Mouse (Mus musculus) limb, embryonic 15.5 days (tissue): Measurements from ENCODE around the gene Zscan22. TPM values are rescaled to one million over a fixed set of nuclear protein-coding genes. Genes with fewer than 3 reads are reported as not detected.
"Not testable (repeated sequence)": the region's sequence is repeated elsewhere in the genome, so short reads cannot be mapped to it uniquely, and the experiment has no call there.

ENCODE experiments used
- ATAC-seq: fragments of 200-750 bp; cut with Nextera tagmentation; 2 replicates; pipeline ENCODE4 v1.8.0; 2017; ENCODE audit warnings: low read depth, moderate TSS enrichment; ENCODE audit not compliant: insufficient number of reproducible peaks, low FRiP score, low TSS enrichment
- H3K27ac ChIP-seq: fragments of 300-500 bp; sonication (generic); 2 replicates; pipeline ENCODE4 v1.5.1; 2015; ENCODE audit warnings: moderate library complexity, mild to moderate bottlenecking, inconsistent platforms
- H3K27me3 ChIP-seq: fragments of 300-500 bp; sonication (generic); 2 replicates; pipeline ENCODE4 v1.6.1; 2015; ENCODE audit warnings: inconsistent platforms
- H3K36me3 ChIP-seq: fragments of 300-500 bp; sonication (generic); 2 replicates; pipeline ENCODE4 v1.6.1; 2015; ENCODE audit warnings: inconsistent platforms
- H3K4me1 ChIP-seq: fragments of 300-500 bp; sonication (generic); 2 replicates; pipeline ENCODE4 v1.6.1; 2015; ENCODE audit warnings: inconsistent platforms
- H3K4me2 ChIP-seq: fragments of 300-500 bp; sonication (generic); 2 replicates; pipeline ENCODE4 v1.6.1; 2015; ENCODE audit warnings: mild to moderate bottlenecking, inconsistent platforms
- H3K4me3 ChIP-seq: fragments of 300-500 bp; sonication (generic); 2 replicates; pipeline ENCODE4 v1.5.1; 2015; ENCODE audit warnings: mild to moderate bottlenecking, inconsistent platforms
- H3K9ac ChIP-seq: fragments of 300-500 bp; sonication (generic); 2 replicates; pipeline ENCODE4 v1.6.1; 2015; ENCODE audit warnings: inconsistent platforms
- H3K9me3 ChIP-seq: fragments of 300-500 bp; sonication (generic); 2 replicates; pipeline ENCODE4 v1.6.1; 2016; ENCODE audit warnings: inconsistent platforms
- WGBS: fragments of 180-500 bp; shearing (Covaris S2); methylation state at CpG from one replicate; pipeline ENCODE4 v1.1.7; 2015; 5-methylcytosine and 5-hydroxymethylcytosine counted together
- polyA plus RNA-seq: library from polyadenylated mRNA; unstranded; fragments of >200 nt; fragmentation: Nextera tagmentation; extraction: Ambion mirVana; gene quantifications from 2 replicates; pipeline ENCODE4 v1.2.1, GENCODE M21; 2015

The Zscan22 gene
- polyA plus RNA-seq, 1 experiment from 2014 or later, result 17.7 TPM

DNA sequence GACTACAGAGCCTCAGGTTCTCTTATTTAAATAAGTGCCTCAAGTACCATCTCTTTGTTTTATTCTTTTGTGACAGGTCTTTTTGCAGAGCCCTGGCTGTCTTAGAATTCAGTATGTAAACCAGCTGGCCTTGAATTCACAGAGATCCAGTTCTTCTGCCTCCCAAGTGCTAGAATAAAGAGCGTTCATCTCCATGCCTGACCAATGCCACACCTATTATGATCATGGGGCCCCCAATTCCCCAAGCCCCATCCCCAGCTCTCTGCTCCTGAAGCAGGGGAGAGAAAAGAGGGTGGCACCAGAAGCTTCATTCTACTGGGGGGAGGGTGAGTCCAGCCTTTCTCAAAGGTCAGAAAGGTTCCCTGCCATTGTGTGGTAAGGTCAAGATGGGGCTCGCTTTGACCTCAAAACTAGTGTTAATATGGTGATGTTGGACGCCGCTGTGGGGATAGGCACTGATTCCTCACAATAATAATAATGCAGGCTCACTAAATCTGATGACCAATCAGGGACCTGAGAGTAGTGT is 36.1 kb downstream of the Zscan22 start:
- Histone ChIP-seq H3K36me3 (no peaks in the 10 kb centered on the region), H3K4me1 (no peaks in the 10 kb centered on the region), H3K9ac (no peak overlapping the region), H3K27ac (no peak overlapping the region), H3K9me3 (no peaks in the 10 kb centered on the region), H3K4me2 (no peak overlapping the region), H3K27me3 (peaks cover 5% of the 10 kb centered on the region; the same call in 1 of the 2 replicates), H3K4me3 (no peak overlapping the region)
- 80% methylated on average over 4 of the region's 4 CpGs for WGBS
- ATAC-seq, result no peak

DNA sequence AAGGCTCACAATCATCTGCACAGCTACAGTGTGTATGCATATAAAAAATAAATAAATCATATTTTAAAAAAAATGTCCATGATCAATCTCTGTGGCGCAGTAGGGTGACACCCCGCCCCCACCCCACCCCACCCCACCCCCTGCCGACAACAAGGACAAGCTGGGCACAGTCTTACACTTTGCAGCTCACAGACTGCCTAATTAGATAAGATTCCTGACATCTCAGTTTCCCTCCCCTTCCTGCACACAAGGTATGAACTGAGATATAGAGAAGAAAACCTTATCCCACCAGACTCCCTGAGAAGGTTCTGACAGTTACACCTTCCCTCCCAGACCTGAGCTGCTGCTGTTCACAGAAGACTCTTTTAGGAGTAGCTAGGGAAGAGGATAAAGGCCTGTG is 37.2 kb downstream of the Zscan22 start:
- Histone ChIP-seq H3K9ac (no peak overlapping the region), H3K27ac (no peak overlapping the region), H3K27me3 (no peaks in the 10 kb centered on the region), H3K4me3 (no peak overlapping the region), H3K36me3 (no peaks in the 10 kb centered on the region), H3K9me3 (no peaks in the 10 kb centered on the region), H3K4me2 (no peak overlapping the region), H3K4me1 (no peaks in the 10 kb centered on the region)
- ATAC-seq, result no peak
- WGBS, result 76% methylated on average over 3 of the region's 3 CpGs

GRCm38 (mm10) chr7:12937254-12937803 is 39.7 kb downstream of the Zscan22 start:
- not testable (repeated sequence) for H3K4me1 ChIP-seq, H3K36me3 ChIP-seq, H3K27me3 ChIP-seq, H3K27ac ChIP-seq, ATAC-seq, H3K4me3 ChIP-seq, H3K9me3 ChIP-seq, H3K9ac ChIP-seq, H3K4me2 ChIP-seq
- 84% methylated on average over 4 of the region's 4 CpGs for WGBS

DNA sequence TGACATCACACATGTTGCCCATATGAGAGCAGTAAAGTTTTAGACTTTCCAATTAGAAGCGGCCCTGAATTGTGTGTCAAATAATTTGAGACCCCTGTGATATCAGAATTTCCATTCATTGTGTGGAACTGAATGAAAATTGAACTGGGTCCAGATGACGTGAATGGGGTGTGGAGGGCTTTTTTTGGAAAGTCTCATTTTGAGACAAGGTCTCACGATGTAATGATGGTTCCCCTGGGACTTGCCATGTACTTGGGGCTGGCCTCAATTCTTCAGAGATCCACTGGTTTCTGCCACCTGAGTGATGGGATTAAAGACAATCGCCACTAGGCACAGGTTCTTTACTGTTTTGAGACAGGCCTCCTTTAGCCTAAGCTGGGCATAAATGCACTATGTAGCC is 43.0 kb downstream of the Zscan22 start:
- no peak for ATAC-seq
- Histone ChIP-seq H3K27ac (no peak overlapping the region), H3K36me3 (no peaks in the 10 kb centered on the region), H3K27me3 (no peaks in the 10 kb centered on the region), H3K9me3 (no peaks in the 10 kb centered on the region), H3K4me2 (no peak overlapping the region), H3K4me1 (no peaks in the 10 kb centered on the region), H3K4me3 (no peak overlapping the region), H3K9ac (no peak overlapping the region)
- 62% methylated on average over 4 of the region's 4 CpGs for WGBS

- Histone ChIP-seq H3K36me3 (no peaks in the 10 kb centered on the region), H3K4me3 (no peak overlapping the region), H3K4me1 (no peaks in the 10 kb centered on the region), H3K27ac (no peak overlapping the region), H3K4me2 (no peak overlapping the region), H3K9me3 (no peaks in the 10 kb centered on the region), H3K27me3 (no peaks in the 10 kb centered on the region), H3K9ac (no peak overlapping the region)
- ATAC-seq, result no peak
These were observed 45.9 kb downstream of the Zscan22 start for GRCm38 (mm10) chr7:12943488-12943887.

DNA sequence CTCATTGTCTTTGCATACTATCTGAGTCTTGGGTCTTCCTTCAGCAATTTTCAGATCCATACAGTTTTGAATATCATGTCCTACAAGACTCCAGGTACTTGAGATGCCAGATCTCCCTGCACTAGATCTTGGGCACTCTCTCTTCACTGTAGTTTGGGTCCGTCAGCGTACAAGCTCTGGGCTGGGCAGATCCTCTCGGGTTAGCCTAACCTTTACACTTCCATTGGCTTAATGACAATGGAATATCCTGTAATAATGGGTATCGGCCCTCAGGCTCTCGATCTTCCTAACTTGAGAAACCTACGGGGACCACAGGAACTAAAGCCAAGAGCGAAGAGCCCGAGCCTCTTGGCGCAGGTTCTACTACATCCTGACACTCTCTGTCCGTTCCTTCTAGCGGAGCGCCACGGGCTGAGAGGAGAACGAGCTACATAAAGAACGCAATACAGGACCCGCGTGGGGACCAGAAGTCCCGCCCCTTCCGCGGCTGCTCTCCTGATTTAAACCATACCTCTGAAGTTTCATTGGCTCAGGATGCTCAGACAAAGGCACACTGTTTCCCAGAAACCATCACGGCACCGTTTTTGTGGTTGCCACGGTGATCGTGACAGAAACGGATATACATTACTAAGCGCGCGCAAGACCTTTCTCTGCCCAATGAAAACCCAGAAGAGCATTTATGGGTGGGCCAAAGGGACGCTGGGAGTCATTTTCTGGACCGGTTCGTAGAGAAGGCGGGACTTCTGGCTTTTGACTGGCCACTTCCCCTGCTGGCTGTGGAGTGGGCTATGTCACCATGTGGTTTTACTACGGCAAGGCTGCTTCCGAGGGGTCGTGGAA is 51.6 kb downstream of the Zscan22 start:
- H3K4me2 ChIP-seq, result peak overlapping the region; percentile 79
- peak; percentile 96 for ATAC-seq
- H3K4me3 ChIP-seq, result peak overlapping the region; percentile 43
- H3K27ac ChIP-seq, result peak overlapping the region; percentile 89
- H3K4me1 ChIP-seq, result peaks cover 12% of the 10 kb centered on the region
- H3K27me3 ChIP-seq, result no peaks in the 10 kb centered on the region
- H3K36me3 ChIP-seq, result no peaks in the 10 kb centered on the region
- no peaks in the 10 kb centered on the region for H3K9me3 ChIP-seq
- WGBS, result 8% methylated on average over 35 of the region's 35 CpGs
- peak overlapping the region; percentile 31 for H3K9ac ChIP-seq

GRCm38 (mm10) chr7:12949872-12950229 is 52.2 kb downstream of the Zscan22 start:
- WGBS, result 4% methylated on average over 16 of the region's 16 CpGs
- Histone ChIP-seq H3K9ac (peak overlapping the region; percentile 31), H3K27me3 (no peaks in the 10 kb centered on the region), H3K4me2 (peak overlapping the region; percentile 79), H3K9me3 (no peaks in the 10 kb centered on the region), H3K36me3 (no peaks in the 10 kb centered on the region), H3K4me3 (peak overlapping the region; percentile 43), H3K4me1 (peaks cover 12% of the 10 kb centered on the region), H3K27ac (peak overlapping the region; percentile 85)
- no peak for ATAC-seq

GRCm38 (mm10) chr7:12954896-12955295 is 57.3 kb downstream of the Zscan22 start:
- H3K27ac ChIP-seq, result no peak overlapping the region
- no peak overlapping the region for H3K9ac ChIP-seq
- H3K4me3 ChIP-seq, result no peak overlapping the region
- H3K36me3 ChIP-seq, result no peaks in the 10 kb centered on the region
- WGBS, result 53% methylated on average over 3 of the region's 3 CpGs
- H3K4me2 ChIP-seq, result no peak overlapping the region
- ATAC-seq, result no peak
- no peaks in the 10 kb centered on the region for H3K9me3 ChIP-seq
- H3K4me1 ChIP-seq, result peaks cover 5% of the 10 kb centered on the region; the same call in 1 of the 2 replicates
- no peaks in the 10 kb centered on the region for H3K27me3 ChIP-seq

DNA sequence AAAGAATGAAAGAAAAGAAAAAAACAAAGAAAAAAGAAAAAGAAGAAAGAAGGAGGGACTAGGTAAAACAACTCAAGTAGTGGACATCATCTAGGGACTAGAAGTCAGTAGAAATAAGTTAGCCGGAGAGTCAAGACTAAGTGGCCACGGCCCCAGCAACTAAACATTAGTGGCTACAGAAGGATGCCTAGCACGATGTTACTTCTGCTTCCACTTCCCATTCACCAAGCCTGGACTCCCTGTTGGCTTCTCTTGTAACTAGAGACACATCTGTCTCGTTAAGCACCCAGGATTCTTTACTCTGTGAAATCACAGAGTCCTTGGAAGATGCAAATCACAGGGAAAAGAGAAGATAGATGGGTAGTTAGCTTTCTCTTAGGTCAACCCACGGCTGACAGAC is 59.9 kb downstream of the Zscan22 start:
- Histone ChIP-seq H3K4me2 (no peak overlapping the region), H3K36me3 (no peaks in the 10 kb centered on the region), H3K9me3 (no peaks in the 10 kb centered on the region), H3K27ac (no peak overlapping the region), H3K4me1 (no peaks in the 10 kb centered on the region), H3K4me3 (no peak overlapping the region), H3K9ac (no peak overlapping the region), H3K27me3 (no peaks in the 10 kb centered on the region)
- ATAC-seq, result no peak
- 76% methylated on average over 5 of the region's 5 CpGs for WGBS

Other genes with a start within 250 kb of the Zscan22 start
- gene Vmn2r55, start 212.8 kb upstream of the Zscan22 start, polyA plus RNA-seq, result not detected in 2 replicates
- gene Vmn2r56, start 162.8 kb upstream of the Zscan22 start, polyA plus RNA-seq, result not detected in 2 replicates
- gene Zscan18, start 94.2 kb upstream of the Zscan22 start, polyA plus RNA-seq, result 9.0 and 10.0 TPM in 2 replicates
- gene Zfp329, start 79.0 kb upstream of the Zscan22 start, polyA plus RNA-seq, result 11.5 and 14.6 TPM in 2 replicates
- 40.7 and 41.2 TPM in 2 replicates for gene Zfp110, start 63.1 kb upstream of the Zscan22 start, polyA plus RNA-seq
- gene Zfp128, start 16.6 kb upstream of the Zscan22 start, polyA plus RNA-seq, result 4.5 and 4.9 TPM in 2 replicates
- 887 and 1,056 TPM in 2 replicates for gene Rps5, start 24.5 kb downstream of the Zscan22 start, polyA plus RNA-seq
- gene Rnf225, start 29.6 kb downstream of the Zscan22 start, polyA plus RNA-seq, result 1.9 and 3.0 TPM in 2 replicates
- 13.3 and 13.5 TPM in 2 replicates for gene Zfp324, start 68.0 kb downstream of the Zscan22 start, polyA plus RNA-seq
- 7.4 and 7.8 TPM in 2 replicates for gene Zfp446, start 80.0 kb downstream of the Zscan22 start, polyA plus RNA-seq
- 0.07 and 0.20 TPM in 2 replicates for gene Slc27a5, start 100.4 kb downstream of the Zscan22 start, polyA plus RNA-seq
- gene Trim28, start 101.3 kb downstream of the Zscan22 start, polyA plus RNA-seq, result 189 and 243 TPM in 2 replicates
- 23.7 and 25.2 TPM in 2 replicates for gene Zbtb45, start 112.2 kb downstream of the Zscan22 start, polyA plus RNA-seq
- 179 and 185 TPM in 2 replicates for gene Chmp2a, start 137.0 kb downstream of the Zscan22 start, polyA plus RNA-seq
- 102 and 104 TPM in 2 replicates for gene Ube2m, start 140.5 kb downstream of the Zscan22 start, polyA plus RNA-seq
- 2.5 and 3.7 TPM in 2 replicates for gene Mzf1, start 156.9 kb downstream of the Zscan22 start, polyA plus RNA-seq
- gene Vmn1r85, start 197.4 kb downstream of the Zscan22 start, polyA plus RNA-seq, result 0.04 TPM in 1 of 2 replicates, not detected in the other
- gene Vmn1r86, start 222.1 kb downstream of the Zscan22 start, polyA plus RNA-seq, result not detected in 2 replicates
- not detected in 2 replicates for gene Vmn1r87, start 242.3 kb downstream of the Zscan22 start, polyA plus RNA-seq